In the genomic region with DNA sequence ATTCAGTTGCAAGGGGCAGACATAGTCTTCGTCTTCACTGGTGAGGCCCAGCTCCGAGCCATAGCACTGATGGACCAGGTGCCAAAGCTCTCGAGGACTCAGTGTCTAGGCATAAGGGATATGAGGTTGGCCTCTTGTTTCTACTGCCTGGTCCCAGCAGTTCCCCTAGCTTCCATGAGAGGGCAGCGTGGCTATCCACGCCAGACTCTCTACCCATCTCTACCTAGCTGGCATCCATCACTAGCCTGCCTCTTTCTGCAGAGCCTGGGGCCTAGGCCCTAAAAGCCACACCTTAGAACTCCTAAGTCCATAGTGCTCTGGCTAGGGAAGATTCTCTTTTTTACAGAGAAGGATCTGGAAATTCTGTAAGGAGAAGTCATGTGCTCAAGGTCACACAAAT, we compare ENCODE assay signal across 9 mouse cellular contexts. TPM values are rescaled to one million over a fixed set of nuclear protein-coding genes. Genes with fewer than 3 reads are reported as not detected.
DNase-seq lines count a peak whose midpoint lies in the region; ATAC-seq and TF ChIP-seq lines count a peak whose summit lies in the region.
"Had no signal": no experiment of that assay in that cellular context is flagged by ENCODE, and none has a peak within 500 bp of the region (broad histone marks: within the 10 kb centered on the region; RNA-seq: fewer than 3 reads in every experiment).

No protein-coding gene starts in this region.

- no peak overlapping the region for H3K27ac ChIP-seq in forebrain, embryonic 14.5 days (ENCODE audit: low read depth, low read length)
- H3K27ac ChIP-seq in liver, postnatal 0 days (ENCODE audit: low read depth) = no peak overlapping the region
- no peak overlapping the region for H3K27ac ChIP-seq in neural tube, embryonic 13.5 days (replicated peaks)
- H3K27ac ChIP-seq: embryonic facial prominence, embryonic 12.5 days had no signal

- no peaks in the 10 kb centered on the region for H3K27me3 ChIP-seq in forebrain, embryonic 14.5 days (replicated peaks; ENCODE audit: control insufficient read depth, insufficient read depth, low read length)
- H3K27me3 ChIP-seq in liver, postnatal 0 days (ENCODE audit: insufficient read depth, low read length) = no peaks in the 10 kb centered on the region
- no peaks in the 10 kb centered on the region for H3K27me3 ChIP-seq in neural tube, embryonic 13.5 days
- H3K27me3 ChIP-seq: embryonic facial prominence, embryonic 12.5 days had no signal

- peak; percentile 64 for DNase-seq in right cerebral cortex, adult 18-20 months
- no peak for DNase-seq in right cerebral cortex, postnatal 25 days
- peak; percentile 75 to 80 for DNase-seq in adrenal gland, postnatal 36 days
- DNase-seq in forebrain, embryonic 14.5 days (ENCODE audit: low spot score) = peak; percentile 38
- DNase-seq in liver, postnatal 0 days = peak; percentile 69
- no peak for DNase-seq in yolk sac, embryonic 10.5 days (ENCODE audit: low spot score)

- 62% methylated on average over 5 of the region's 5 CpGs for WGBS in forebrain, embryonic 14.5 days
- WGBS in liver, postnatal 0 days (ENCODE audit: insufficient replicate concordance) = 63% methylated on average over 5 of the region's 5 CpGs
- 70% methylated on average over 5 of the region's 5 CpGs for WGBS in neural tube, embryonic 13.5 days

- TF ChIP-seq EP300 in liver, postnatal 0 days (IDR thresholded peaks at IDR 0.05; ENCODE audit: low read depth) = no peak

- H3K4me3 ChIP-seq in forebrain, embryonic 14.5 days (ENCODE audit: low read depth, low read length) = no peak overlapping the region
- H3K4me3 ChIP-seq in liver, postnatal 0 days (ENCODE audit: low read depth, low read length) = no peak overlapping the region
- no peak overlapping the region for H3K4me3 ChIP-seq in neural tube, embryonic 13.5 days
- H3K4me3 ChIP-seq: embryonic facial prominence, embryonic 12.5 days had no signal

- no peak overlapping the region for H3K4me2 ChIP-seq in forebrain, embryonic 14.5 days (ENCODE audit: low read length)
- H3K4me2 ChIP-seq in liver, postnatal 0 days (ENCODE audit: low read depth, low read length) = no peak overlapping the region
- no peak overlapping the region for H3K4me2 ChIP-seq in neural tube, embryonic 13.5 days
- H3K4me2 ChIP-seq: embryonic facial prominence, embryonic 12.5 days had no signal

- no peaks in the 10 kb centered on the region for H3K9me3 ChIP-seq in forebrain, embryonic 14.5 days (replicated peaks; ENCODE audit: control insufficient read depth, low read length)
- H3K9me3 ChIP-seq in liver, postnatal 0 days (ENCODE audit: low read length) = no peaks in the 10 kb centered on the region
- H3K9me3 ChIP-seq in neural tube, embryonic 13.5 days = no peaks in the 10 kb centered on the region
- H3K9me3 ChIP-seq: embryonic facial prominence, embryonic 12.5 days had no signal

- H3K9ac ChIP-seq in forebrain, embryonic 14.5 days (ENCODE audit: low read length) = no peak overlapping the region
- H3K9ac ChIP-seq in liver, postnatal 0 days (replicated peaks) = no peak overlapping the region
- no peak overlapping the region for H3K9ac ChIP-seq in neural tube, embryonic 13.5 days
- H3K9ac ChIP-seq: embryonic facial prominence, embryonic 12.5 days had no signal

- ATAC-seq in forebrain, embryonic 14.5 days = peak; percentile 38
- ATAC-seq in inflammation-experienced regulatory T-cells, adult 6 months = peak; percentile 79
- peak; percentile 67 for ATAC-seq in liver, postnatal 0 days
- ATAC-seq in neural tube, embryonic 13.5 days (ENCODE audit: low read depth) = peak; percentile 49

- TF ChIP-seq CTCF in liver, postnatal 0 days (IDR thresholded peaks at IDR 0.05; ENCODE audit: low read depth) = peak; percentile 89

- H3K4me1 ChIP-seq in forebrain, embryonic 14.5 days (ENCODE audit: control insufficient read depth, insufficient read depth, low read length) = no peaks in the 10 kb centered on the region
- no peaks in the 10 kb centered on the region for H3K4me1 ChIP-seq in liver, postnatal 0 days (ENCODE audit: insufficient read depth)
- no peaks in the 10 kb centered on the region for H3K4me1 ChIP-seq in neural tube, embryonic 13.5 days (replicated peaks)
- H3K4me1 ChIP-seq: embryonic facial prominence, embryonic 12.5 days had no signal

- peaks cover 91% of the 10 kb centered on the region for H3K36me3 ChIP-seq in forebrain, embryonic 14.5 days (ENCODE audit: control insufficient read depth, insufficient read depth, low read length)
- peaks cover 87% of the 10 kb centered on the region for H3K36me3 ChIP-seq in liver, postnatal 0 days (replicated peaks; ENCODE audit: insufficient read depth, low read length)
- peaks cover 89% of the 10 kb centered on the region for H3K36me3 ChIP-seq in neural tube, embryonic 13.5 days

RNA-seq across cellular contexts. Expression of gene Scn1b, which starts 13.0 kb away (rescaled TPM):
- 10 to 100 TPM; 16.5 to 16.7 TPM for total RNA-seq in adrenal gland, postnatal 36 days (2021)
- 2.8 and 4.4 TPM in 2 replicates for polyA plus RNA-seq in forebrain, embryonic 14.5 days (2014; fragmentation: Nextera tagmentation; extraction: Ambion mirVana)
- polyA plus RNA-seq in inflammation-experienced regulatory T-cells, adult 6 months (2017; shearing (Covaris generic)) = under 1 TPM in 1 of 3 experiments, not detected in 2; 0.30 TPM
- 2.8 and 3.1 TPM in 2 replicates for polyA plus RNA-seq in liver, postnatal 0 days (2015; fragmentation: Nextera tagmentation; extraction: Ambion mirVana)
- polyA plus RNA-seq in neural tube, embryonic 13.5 days (2015; fragmentation: Nextera tagmentation; extraction: Ambion mirVana) = 5.1 and 6.8 TPM in 2 replicates

RNA-seq across cellular contexts. Expression of gene Gramd1a, which starts 15.9 kb away (rescaled TPM):
- 10 to 100 TPM; 36.7 to 59.1 TPM for total RNA-seq in adrenal gland, postnatal 36 days (2021)
- 150 and 200 TPM in 2 replicates for polyA plus RNA-seq in forebrain, embryonic 14.5 days (2014; fragmentation: Nextera tagmentation; extraction: Ambion mirVana)
- polyA plus RNA-seq in inflammation-experienced regulatory T-cells, adult 6 months (2017; shearing (Covaris generic)) = 100 to 1,000 TPM in 1 of 3 experiments, 10 to 100 TPM in 2; 70.7 to 113 (median 98.7) TPM
- polyA plus RNA-seq in liver, postnatal 0 days (2015; fragmentation: Nextera tagmentation; extraction: Ambion mirVana) = 7.1 and 8.9 TPM in 2 replicates
- polyA plus RNA-seq in neural tube, embryonic 13.5 days (2015; fragmentation: Nextera tagmentation; extraction: Ambion mirVana) = 206 and 212 TPM in 2 replicates

RNA-seq across cellular contexts. Expression of gene Hpn, which starts 24.7 kb away (rescaled TPM):
- total RNA-seq in adrenal gland, postnatal 36 days (2021) = under 1 TPM; 0.66 to 0.93 TPM
- polyA plus RNA-seq in forebrain, embryonic 14.5 days (2014; fragmentation: Nextera tagmentation; extraction: Ambion mirVana) = not detected in 2 replicates
- polyA plus RNA-seq in inflammation-experienced regulatory T-cells, adult 6 months (2017; shearing (Covaris generic)) = 10 to 100 TPM in 1 of 3 experiments, 1 to 10 TPM in 2; 3.1 to 11.0 (median 8.1) TPM
- 250 and 259 TPM in 2 replicates for polyA plus RNA-seq in liver, postnatal 0 days (2015; fragmentation: Nextera tagmentation; extraction: Ambion mirVana)
- polyA plus RNA-seq in neural tube, embryonic 13.5 days (2015; fragmentation: Nextera tagmentation; extraction: Ambion mirVana) = 0.25 and 0.62 TPM in 2 replicates

Comparison
In these comparisons a context has a peak if more than half of its experiments do, and no peak if none do; other contexts are left out.
1. DNase-seq: peak in right cerebral cortex, adult 18-20 months (single experiment), adrenal gland, postnatal 36 days (2 of 2), forebrain, embryonic 14.5 days (single experiment) and liver, postnatal 0 days (single experiment); none in right cerebral cortex, postnatal 25 days (single experiment) and yolk sac, embryonic 10.5 days (single experiment).
2. RNA of gene Hpn, which starts 24.7 kb away (polyA plus RNA-seq): 250 to 259 TPM in liver, postnatal 0 days; 3.1 to 11.0 TPM in inflammation-experienced regulatory T-cells, adult 6 months, 0.25 to 0.62 TPM in neural tube, embryonic 13.5 days and not detected in forebrain, embryonic 14.5 days; every median in the first group is over 10 times any median in the second.
3. Peak in every context shown above with its lines, with median percentiles within 50 percentile points of each other: ATAC-seq.